Mouse (Mus musculus): ENCODE measurements at regions not wholly inside any gene's neighbourhood (a gene's known extent, or its start where the extent isn't known, plus 50 kb on each side); places are given as distances from the start of the nearest gene placed in this dataset.

GRCm38 (mm10) chr13:75204417-75204816 lies 114.8 kb downstream of the Pcsk1 start:
- Histone ChIP-seq H3K4me3 (replicated peaks) (no peak overlapping the region), H3K4me2 (replicated peaks) (no peak overlapping the region), H3K9ac (no peak overlapping the region), H3K27ac (no peak overlapping the region), H3K9me3 (no peaks in the 10 kb centered on the region), H3K4me1 (replicated peaks) (no peaks in the 10 kb centered on the region), H3K36me3 (no peaks in the 10 kb centered on the region), H3K27me3 (replicated peaks) (no peaks in the 10 kb centered on the region)
- ATAC-seq, result no peak
- WGBS, result 18% methylated on average over 2 of the region's 2 CpGs

DNA sequence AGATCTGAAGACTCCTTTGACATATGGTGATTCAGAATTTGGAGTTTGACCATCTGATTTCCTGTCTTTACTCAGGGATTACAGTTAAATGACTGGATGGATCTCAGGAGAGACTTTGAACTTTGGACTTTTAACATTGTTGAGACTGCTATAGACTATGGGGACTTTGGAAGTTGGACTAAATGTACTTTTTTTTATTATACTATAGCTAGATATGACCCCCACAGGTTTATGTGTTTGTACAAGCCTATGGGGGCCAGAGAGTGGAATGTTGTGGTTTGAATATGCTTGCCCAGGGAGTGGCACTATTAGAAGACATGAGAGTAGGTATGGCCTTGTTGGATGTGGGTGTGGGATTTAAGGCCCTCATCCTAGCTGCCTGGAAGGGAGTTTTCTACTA lies 134.3 kb downstream of the Pcsk1 start:
- no peaks in the 10 kb centered on the region for H3K27me3 ChIP-seq (replicated peaks)
- no peak overlapping the region for H3K4me3 ChIP-seq (replicated peaks)
- H3K4me1 ChIP-seq (replicated peaks), result no peaks in the 10 kb centered on the region
- H3K4me2 ChIP-seq (replicated peaks), result no peak overlapping the region
- H3K36me3 ChIP-seq, result no peaks in the 10 kb centered on the region
- ATAC-seq, result peak; percentile 59
- no peaks in the 10 kb centered on the region for H3K9me3 ChIP-seq
- no peak overlapping the region for H3K27ac ChIP-seq
- H3K9ac ChIP-seq, result no peak overlapping the region

GRCm38 (mm10) chr13:75225581-75226297 lies 136.1 kb downstream of the Pcsk1 start:
- H3K9me3 ChIP-seq, result no peaks in the 10 kb centered on the region
- H3K9ac ChIP-seq, result no peak overlapping the region
- 0 out of 2 replicates have a peak overlapping the region, but pooled peaks have one; percentile 36 for H3K27ac ChIP-seq
- no peak overlapping the region for H3K4me2 ChIP-seq (replicated peaks)
- no peak overlapping the region for H3K4me3 ChIP-seq (replicated peaks)
- no peaks in the 10 kb centered on the region for H3K27me3 ChIP-seq (replicated peaks)
- no peaks in the 10 kb centered on the region for H3K4me1 ChIP-seq (replicated peaks)
- WGBS, result 61% methylated on average over 7 of the region's 7 CpGs
- ATAC-seq, result peak; percentile 91
- no peaks in the 10 kb centered on the region for H3K36me3 ChIP-seq

DNA sequence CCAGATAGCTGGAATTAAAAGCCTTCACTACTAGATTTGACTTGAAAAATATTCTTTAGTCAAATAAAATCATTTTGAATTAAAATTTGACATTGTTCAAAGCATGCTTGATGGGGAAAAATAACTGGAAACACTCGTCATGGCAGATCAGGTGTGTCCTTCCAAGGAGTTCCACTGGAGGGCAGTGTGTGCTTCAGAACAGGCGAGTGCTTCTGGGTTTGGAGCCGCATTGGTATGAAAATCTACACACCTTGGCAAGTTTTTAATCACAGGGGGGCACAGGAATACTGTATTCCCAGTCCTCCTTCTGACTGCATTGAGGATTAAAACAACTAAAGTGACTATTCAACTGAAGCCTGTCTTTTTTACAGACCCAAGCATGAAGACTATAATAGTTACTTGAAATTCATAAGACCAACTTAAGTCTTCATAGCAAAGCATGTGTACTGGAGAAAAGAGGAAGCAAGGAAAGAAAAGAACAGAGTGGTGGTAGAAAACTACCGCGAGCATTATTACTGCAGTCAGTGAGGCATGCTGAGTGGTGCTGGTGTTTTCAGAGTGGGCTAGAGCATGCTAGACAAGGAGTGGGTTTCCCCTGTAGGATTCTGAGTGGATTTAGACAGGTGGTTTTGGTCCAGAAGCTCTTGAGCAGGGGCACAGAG lies 138.1 kb downstream of the Pcsk1 start:
- Histone ChIP-seq H3K27ac (no peak overlapping the region), H3K4me3 (replicated peaks) (no peak overlapping the region), H3K9me3 (no peaks in the 10 kb centered on the region), H3K27me3 (replicated peaks) (no peaks in the 10 kb centered on the region), H3K4me1 (replicated peaks) (no peaks in the 10 kb centered on the region), H3K36me3 (no peaks in the 10 kb centered on the region), H3K4me2 (replicated peaks) (no peak overlapping the region), H3K9ac (no peak overlapping the region)
- ATAC-seq, result no peak
- WGBS, result 31% methylated on average over 5 of the region's 5 CpGs

DNA sequence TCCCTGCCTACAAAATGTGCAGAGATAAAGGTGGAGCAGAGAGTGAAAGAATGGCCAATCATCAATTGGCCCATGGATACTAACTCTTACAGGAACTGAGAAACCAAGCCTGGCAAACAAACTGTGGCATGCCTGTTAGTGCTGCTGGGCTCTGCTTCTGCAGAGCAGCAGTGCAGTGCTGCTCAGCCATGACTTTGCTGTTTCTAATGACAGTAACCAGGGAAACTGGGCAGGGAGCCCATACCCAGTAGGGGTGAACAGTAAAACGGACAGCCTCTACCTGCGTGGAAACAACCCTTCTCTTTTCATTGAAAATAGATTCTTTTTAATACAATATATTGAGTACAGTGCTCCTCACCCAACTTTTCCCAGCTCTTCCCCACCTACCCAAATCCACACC lies 146.8 kb downstream of the Pcsk1 start:
- 87% methylated on average over 2 of the region's 2 CpGs for WGBS
- Histone ChIP-seq H3K27ac (no peak overlapping the region), H3K9me3 (no peaks in the 10 kb centered on the region), H3K4me3 (replicated peaks) (no peak overlapping the region), H3K27me3 (replicated peaks) (no peaks in the 10 kb centered on the region), H3K4me2 (replicated peaks) (no peak overlapping the region), H3K4me1 (replicated peaks) (no peaks in the 10 kb centered on the region), H3K36me3 (no peaks in the 10 kb centered on the region), H3K9ac (no peak overlapping the region)
- ATAC-seq, result no peak
